Mouse (Mus musculus): Measurements from ENCODE around the gene Prss12.

DNA sequence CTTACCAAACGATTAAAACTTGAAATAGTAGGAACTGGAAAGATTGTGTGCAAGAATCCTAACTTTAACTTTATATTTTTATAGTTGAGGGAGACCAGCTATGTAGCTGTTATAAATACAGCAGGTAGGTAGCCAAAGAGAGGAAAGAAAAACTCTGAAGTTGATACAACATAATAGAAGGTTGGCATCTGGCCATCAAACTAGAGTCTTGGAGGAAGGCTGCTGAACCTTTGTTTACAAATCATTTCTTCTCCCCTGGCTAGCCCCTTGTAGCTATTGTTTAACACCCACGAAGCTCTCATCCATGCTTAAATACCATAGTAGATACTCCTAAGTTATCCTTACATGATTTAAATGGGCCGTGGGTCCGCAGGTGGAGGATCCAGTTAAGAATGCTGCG, 52.1 kb downstream of the Prss12 start:
- TF ChIP-seq CTCF (IDR thresholded peaks at IDR 0.05; ENCODE audit: low read depth) = no peak
- TF ChIP-seq EP300 (optimal IDR thresholded peaks at IDR 0.05) = no peak
